Mouse (Mus musculus) adrenal gland, adult 2 months (tissue): ENCODE measurements around the gene Qtrt2. TPM values are rescaled to one million over a fixed set of nuclear protein-coding genes. Genes with fewer than 3 reads are reported as not detected.

Source experiments
- DNase-seq: peaks from one replicate; pipeline ENCODE4 v3.0.0; 2021
- polyA plus RNA-seq: library from polyadenylated mRNA; depleted of rRNA; stranded (reverse); fragments of >200 nt; gene quantifications from 2 replicates; pipeline ENCODE4 v1.2.3, GENCODE M21; 2012; rRNA removed
- total RNA-seq, 2 experiments: library from RNA; stranded (reverse); gene quantifications; 2 replicates each; pipeline ENCODE4 v1.2.3; 2021

Gene Qtrt2
- total and polyA plus RNA-seq, 3 experiments = 15.6 to 28.0 (median 28.0) TPM

GRCm38 (mm10) chr16:43814644-43815043, 112.0 kb downstream of the Qtrt2 start:
- DNase-seq = no peak

Other genes starting within 250 kb of the Qtrt2 start
- gene Drd3, start 172.8 kb downstream of the Qtrt2 start, total RNA-seq = not detected
- gene Drd3, start 172.8 kb downstream of the Qtrt2 start, polyA plus RNA-seq = 0.07 and 0.11 TPM in 2 replicates
- gene Ccdc191, start 37.0 kb downstream of the Qtrt2 start, total RNA-seq = 1 to 10 TPM; 4.7 to 6.0 TPM
- 0.86 and 1.6 TPM in 2 replicates for gene Ccdc191, start 37.0 kb downstream of the Qtrt2 start, polyA plus RNA-seq
- 1 to 10 TPM; 1.1 TPM for gene Zdhhc23, start 53.0 kb upstream of the Qtrt2 start, total RNA-seq
- gene Zdhhc23, start 53.0 kb upstream of the Qtrt2 start, polyA plus RNA-seq = 0.19 and 0.33 TPM in 2 replicates
- gene Gramd1c, start 136.5 kb upstream of the Qtrt2 start, total RNA-seq = 1 to 10 TPM in 1 of 2 experiments, under 1 TPM in 1; 0.97 to 1.8 TPM
- gene Gramd1c, start 136.5 kb upstream of the Qtrt2 start, polyA plus RNA-seq = 0.03 TPM in 2 replicates
- gene Atp6v1a, start 212.9 kb upstream of the Qtrt2 start, total RNA-seq = 100 to 1,000 TPM; 140 to 162 TPM
- 10.5 and 12.9 TPM in 2 replicates for gene Atp6v1a, start 212.9 kb upstream of the Qtrt2 start, polyA plus RNA-seq
- gene Naa50, start 213.0 kb upstream of the Qtrt2 start, total RNA-seq = 10 to 100 TPM; 73.5 to 81.3 TPM
- 14.6 and 22.8 TPM in 2 replicates for gene Naa50, start 213.0 kb upstream of the Qtrt2 start, polyA plus RNA-seq
- gene Usf3, start 246.4 kb upstream of the Qtrt2 start, total RNA-seq = 10 to 100 TPM; 17.0 to 24.6 TPM
- 3.1 and 5.0 TPM in 2 replicates for gene Usf3, start 246.4 kb upstream of the Qtrt2 start, polyA plus RNA-seq